Mouse (Mus musculus): ENCODE results near the gene Tmie. TPM values are rescaled to one million over a fixed set of nuclear protein-coding genes. Genes with fewer than 3 reads are reported as not detected.

Gene Tmie
- total and polyA plus RNA-seq, 3 experiments = 0.11 TPM; not detected in 2

DNA sequence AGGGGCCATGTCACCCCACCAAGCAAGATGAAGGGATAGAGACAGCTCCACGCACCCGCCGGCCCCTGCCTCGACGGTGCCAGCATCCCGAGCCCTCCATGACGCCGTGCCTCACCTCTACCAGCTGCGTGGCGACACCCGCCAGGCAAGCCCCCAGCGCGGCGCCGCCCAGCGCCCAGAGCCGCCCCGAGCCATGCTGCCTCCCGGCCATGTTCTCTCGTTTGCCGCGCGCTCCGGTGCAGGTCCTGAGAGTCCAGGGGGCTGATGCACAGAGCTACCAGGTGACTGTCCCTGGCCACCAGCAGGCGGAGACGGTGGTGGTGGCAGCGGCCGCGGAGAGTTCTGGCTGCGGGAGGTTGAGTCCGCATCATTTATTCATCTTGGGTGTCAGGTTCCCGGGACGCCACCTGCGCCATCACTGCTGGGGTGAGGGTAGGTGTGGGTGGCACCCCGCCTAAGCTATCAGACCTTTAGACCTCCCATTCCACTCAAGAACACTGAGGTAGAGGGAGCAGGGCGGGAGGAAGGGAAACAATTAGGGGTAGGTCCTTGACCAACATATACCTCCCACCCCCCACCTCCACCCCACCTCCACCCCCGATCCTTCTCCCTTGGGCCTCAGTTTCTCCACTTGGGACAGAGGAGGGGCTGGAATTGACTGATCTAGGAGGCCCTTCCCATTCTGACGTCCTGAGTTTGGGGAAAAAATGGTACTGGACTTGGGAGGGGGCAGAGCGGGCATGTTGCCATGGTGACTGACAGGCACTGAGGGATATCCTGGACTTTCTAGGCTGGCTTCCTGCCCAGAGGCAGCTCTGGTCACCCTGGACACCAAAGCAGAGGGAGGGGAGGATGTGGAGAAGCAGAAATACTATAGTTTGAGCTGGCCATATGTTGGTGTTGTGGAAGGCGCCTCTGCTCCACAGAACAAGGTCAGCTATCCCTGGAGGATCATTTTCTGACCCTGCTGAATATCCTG lies 5.9 kb downstream of the Tmie start:
- TF ChIP-seq POLR2AphosphoS5 (IDR thresholded peaks at IDR 0.05; ENCODE audit: insufficient replicate concordance, low read depth, low read length) (no peak), TAL1 (conservative IDR thresholded peaks at IDR 0.05; ENCODE audit: low read depth, low read length) (no peak), GATA1 (IDR thresholded peaks at IDR 0.05; ENCODE audit: borderline replicate concordance, low read length) (no peak), GATA2 (IDR thresholded peaks at IDR 0.05; ENCODE audit: borderline replicate concordance, low read depth, low read length) (no peak), CTCF (IDR thresholded peaks at IDR 0.05; ENCODE audit: low read depth, low read length) (no peak)
- Histone ChIP-seq H3K9me3 (replicated peaks) (no peaks in the 10 kb centered on the region), H3K36me3 (replicated peaks) (no peaks in the 10 kb centered on the region), H3K27me3 (ENCODE audit: insufficient read depth, low read length) (peaks cover 27% of the 10 kb centered on the region), H3K4me1 (ENCODE audit: insufficient read depth, low read depth, low read length) (no peaks in the 10 kb centered on the region), H3K4me3 (ENCODE audit: low read depth, low read length) (no peak overlapping the region)
- ATAC-seq (ENCODE audit: extremely low read depth, insufficient number of reproducible peaks, low FRiP score, poor library complexity, severe bottlenecking) = no peak
- no peak for DNase-seq (ENCODE audit: low spot score)

- peak; percentile 64 for DNase-seq (ENCODE audit: low spot score)
- H3K9me3 ChIP-seq (replicated peaks) = no peaks in the 10 kb centered on the region
- peaks cover 25% of the 10 kb centered on the region for H3K27me3 ChIP-seq (ENCODE audit: insufficient read depth, low read length)
- no peaks in the 10 kb centered on the region for H3K36me3 ChIP-seq (replicated peaks)
- TF ChIP-seq GATA2 (IDR thresholded peaks at IDR 0.05; ENCODE audit: borderline replicate concordance, low read depth, low read length) = no peak
- TF ChIP-seq CTCF (IDR thresholded peaks at IDR 0.05; ENCODE audit: low read depth, low read length) = peak; percentile 83
- no peaks in the 10 kb centered on the region for H3K4me1 ChIP-seq (ENCODE audit: insufficient read depth, low read depth, low read length)
- no peak for ATAC-seq (ENCODE audit: extremely low read depth, insufficient number of reproducible peaks, low FRiP score, poor library complexity, severe bottlenecking)
- no peak overlapping the region for H3K4me3 ChIP-seq (ENCODE audit: low read depth, low read length)
Observed at GRCm38 (mm10) chr9:110871030-110871429, 8.9 kb downstream of the Tmie start.

GRCm38 (mm10) chr9:110858967-110859596 lies 20.8 kb downstream of the Tmie start:
- Histone ChIP-seq H3K27me3 (ENCODE audit: insufficient read depth, low read length) (peaks cover 14% of the 10 kb centered on the region), H3K4me1 (ENCODE audit: insufficient read depth, low read depth, low read length) (no peaks in the 10 kb centered on the region), H3K36me3 (replicated peaks) (no peaks in the 10 kb centered on the region), H3K9me3 (replicated peaks) (no peaks in the 10 kb centered on the region), H3K4me3 (ENCODE audit: low read depth, low read length) (no peak overlapping the region)
- TF ChIP-seq CTCF (IDR thresholded peaks at IDR 0.05; ENCODE audit: low read depth, low read length) (no peak), POLR2AphosphoS5 (IDR thresholded peaks at IDR 0.05; ENCODE audit: insufficient replicate concordance, low read depth, low read length) (no peak), GATA2 (IDR thresholded peaks at IDR 0.05; ENCODE audit: borderline replicate concordance, low read depth, low read length) (no peak), GATA1 (IDR thresholded peaks at IDR 0.05; ENCODE audit: borderline replicate concordance, low read length) (no peak), TAL1 (conservative IDR thresholded peaks at IDR 0.05; ENCODE audit: low read depth, low read length) (no peak)
- ATAC-seq (ENCODE audit: extremely low read depth, insufficient number of reproducible peaks, low FRiP score, poor library complexity, severe bottlenecking) (no peak), DNase-seq (ENCODE audit: low spot score) (no peak)

DNA sequence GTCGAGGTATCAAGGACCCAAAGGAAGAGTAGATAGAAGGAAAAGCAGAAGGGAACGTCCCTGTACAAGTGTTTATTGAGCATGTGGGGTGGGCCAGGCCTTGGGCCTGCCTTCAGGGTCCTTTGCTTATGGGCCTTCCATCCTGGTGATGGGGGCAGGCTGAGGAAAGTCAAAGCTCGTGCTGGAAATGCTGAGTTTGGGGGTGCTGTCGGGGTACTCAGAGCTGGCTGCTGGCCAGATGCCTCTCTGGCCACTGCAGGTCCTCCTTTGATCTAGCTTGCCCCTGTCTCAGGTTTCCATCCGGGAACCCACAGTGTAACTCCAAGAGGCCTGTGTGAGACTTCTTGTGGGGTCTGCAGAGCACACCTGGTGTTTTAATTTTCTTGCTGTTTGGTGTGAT lies 21.4 kb downstream of the Tmie start:
- no peak overlapping the region for H3K4me3 ChIP-seq (ENCODE audit: low read depth, low read length)
- no peak for DNase-seq (ENCODE audit: low spot score)
- no peak for ATAC-seq (ENCODE audit: extremely low read depth, insufficient number of reproducible peaks, low FRiP score, poor library complexity, severe bottlenecking)
- no peaks in the 10 kb centered on the region for H3K4me1 ChIP-seq (ENCODE audit: insufficient read depth, low read depth, low read length)
- TF ChIP-seq POLR2AphosphoS5 (IDR thresholded peaks at IDR 0.05; ENCODE audit: insufficient replicate concordance, low read depth, low read length) = no peak
- no peak for TF ChIP-seq GATA2 (IDR thresholded peaks at IDR 0.05; ENCODE audit: borderline replicate concordance, low read depth, low read length)
- no peak for TF ChIP-seq GATA1 (IDR thresholded peaks at IDR 0.05; ENCODE audit: borderline replicate concordance, low read length)
- TF ChIP-seq TAL1 (conservative IDR thresholded peaks at IDR 0.05; ENCODE audit: low read depth, low read length) = no peak
- TF ChIP-seq CTCF (IDR thresholded peaks at IDR 0.05; ENCODE audit: low read depth, low read length) = no peak
- no peaks in the 10 kb centered on the region for H3K9me3 ChIP-seq (replicated peaks)
- H3K27me3 ChIP-seq (ENCODE audit: insufficient read depth, low read length) = peaks cover 14% of the 10 kb centered on the region
- H3K36me3 ChIP-seq (replicated peaks) = no peaks in the 10 kb centered on the region

GRCm38 (mm10) chr9:110857781-110858472 lies 22.0 kb downstream of the Tmie start, which contains the start of gene Prss50:
Prss50 (plus strand) TSS chr9:110857967.
- DNase-seq (ENCODE audit: low spot score) = no peak
- Histone ChIP-seq H3K4me1 (ENCODE audit: insufficient read depth, low read depth, low read length) (no peaks in the 10 kb centered on the region), H3K9me3 (replicated peaks) (no peaks in the 10 kb centered on the region), H3K4me3 (ENCODE audit: low read depth, low read length) (no peak within 1 kb of the TSS), H3K27me3 (ENCODE audit: insufficient read depth, low read length) (peaks cover 14% of the 10 kb centered on the region), H3K36me3 (replicated peaks) (no peaks in the 10 kb centered on the region)
- no peak for ATAC-seq (ENCODE audit: extremely low read depth, insufficient number of reproducible peaks, low FRiP score, poor library complexity, severe bottlenecking)
- TF ChIP-seq POLR2AphosphoS5 (IDR thresholded peaks at IDR 0.05; ENCODE audit: insufficient replicate concordance, low read depth, low read length) (no peak), CTCF (IDR thresholded peaks at IDR 0.05; ENCODE audit: low read depth, low read length) (no peak), GATA2 (IDR thresholded peaks at IDR 0.05; ENCODE audit: borderline replicate concordance, low read depth, low read length) (no peak), TAL1 (conservative IDR thresholded peaks at IDR 0.05; ENCODE audit: low read depth, low read length) (no peak), GATA1 (IDR thresholded peaks at IDR 0.05; ENCODE audit: borderline replicate concordance, low read length) (no peak)

DNA sequence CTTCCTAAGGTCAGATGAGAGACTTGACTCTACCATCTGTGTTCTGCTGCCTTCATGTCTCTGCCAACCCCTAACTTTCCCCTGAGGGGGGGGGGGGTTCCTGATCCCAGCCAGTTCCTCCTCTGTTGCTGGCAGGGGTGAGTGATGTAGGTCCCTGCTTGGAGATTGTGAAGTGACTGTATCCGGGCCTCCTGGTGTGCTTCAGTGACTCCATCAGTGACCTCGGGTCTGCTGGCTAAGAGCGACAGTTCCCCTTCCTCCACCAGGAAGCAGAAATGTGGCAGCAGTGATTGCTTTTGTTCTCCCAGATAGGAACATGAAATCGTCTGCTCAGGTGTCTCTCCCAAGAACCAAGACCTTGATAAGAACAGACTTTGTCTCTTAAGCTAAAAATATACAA lies 23.0 kb downstream of the Tmie start:
- DNase-seq (ENCODE audit: low spot score) (no peak), ATAC-seq (ENCODE audit: extremely low read depth, insufficient number of reproducible peaks, low FRiP score, poor library complexity, severe bottlenecking) (no peak)
- peaks cover 11% of the 10 kb centered on the region for H3K27me3 ChIP-seq (ENCODE audit: insufficient read depth, low read length)
- no peaks in the 10 kb centered on the region for H3K9me3 ChIP-seq (replicated peaks)
- no peaks in the 10 kb centered on the region for H3K36me3 ChIP-seq (replicated peaks)
- no peaks in the 10 kb centered on the region for H3K4me1 ChIP-seq (ENCODE audit: insufficient read depth, low read depth, low read length)
- no peak overlapping the region for H3K4me3 ChIP-seq (ENCODE audit: low read depth, low read length)
- TF ChIP-seq TAL1 (conservative IDR thresholded peaks at IDR 0.05; ENCODE audit: low read depth, low read length) (no peak), CTCF (IDR thresholded peaks at IDR 0.05; ENCODE audit: low read depth, low read length) (no peak), GATA2 (IDR thresholded peaks at IDR 0.05; ENCODE audit: borderline replicate concordance, low read depth, low read length) (no peak), POLR2AphosphoS5 (IDR thresholded peaks at IDR 0.05; ENCODE audit: insufficient replicate concordance, low read depth, low read length) (no peak), GATA1 (IDR thresholded peaks at IDR 0.05; ENCODE audit: borderline replicate concordance, low read length) (no peak)

Measured in G1E (cell line).